Mouse (Mus musculus) cortical plate, adult 2 months (tissue): ENCODE data around the gene Hnrnpa3.

Experiments
- CTCF ChIP-seq: fragments of 200-500 bp; IDR thresholded peaks from 2 replicates; pipeline ENCODE4 v1.5.1; 2011; ENCODE audit warnings: mild to moderate bottlenecking, control low read depth, low read length; ENCODE audit not compliant: insufficient read depth; ENCODE audit errors: extremely low read depth
- POLR2A ChIP-seq: fragments of 200-500 bp; IDR thresholded peaks from 2 replicates; pipeline ENCODE4 v1.6.1; 2011; ENCODE audit warnings: mild to moderate bottlenecking, low read length, control low read depth; ENCODE audit not compliant: insufficient read depth; ENCODE audit errors: extremely low read depth

DNA sequence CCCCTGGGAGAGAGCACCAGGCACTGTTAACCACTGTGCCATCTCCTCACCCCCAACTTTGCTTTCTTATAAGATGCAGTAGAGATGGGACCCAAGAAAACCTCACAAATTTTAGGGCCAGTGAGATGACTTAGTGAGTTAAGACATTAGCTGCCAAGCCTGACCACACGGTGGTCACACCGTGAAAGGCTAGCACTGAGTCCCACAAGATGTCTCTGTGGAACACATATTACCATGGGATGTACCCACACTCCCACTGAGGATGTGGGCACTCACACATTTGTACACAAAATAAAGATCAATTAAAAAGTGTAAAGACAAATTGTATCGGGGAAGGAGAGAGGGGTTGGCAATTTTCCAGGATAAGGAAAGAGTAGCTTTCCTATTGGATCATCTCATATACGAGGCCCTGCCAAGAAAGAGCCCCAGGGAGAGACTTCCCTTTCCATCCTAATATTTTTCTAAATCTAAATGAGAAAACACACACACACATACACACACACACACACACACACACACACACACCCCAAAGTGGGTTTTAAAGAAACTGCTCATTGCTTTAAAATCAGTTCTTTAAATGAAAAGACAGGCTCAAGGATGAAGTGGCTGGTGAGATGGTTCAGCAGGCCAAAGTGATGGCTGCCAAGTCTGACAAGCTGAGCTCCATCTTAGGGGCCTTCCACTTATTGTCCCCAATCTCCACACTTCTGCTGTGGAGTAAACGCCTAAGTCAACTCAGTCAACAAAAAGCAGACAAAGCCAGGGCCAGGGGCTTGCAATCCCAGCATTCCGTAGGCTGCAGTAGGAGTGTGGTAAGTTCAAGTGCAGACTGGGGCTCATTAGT lies 32.2 kb upstream of the Hnrnpa3 start:
- no peak for TF ChIP-seq CTCF
- TF ChIP-seq POLR2A, result no peak
